Mouse (Mus musculus) gastrocnemius, postnatal 36 days (tissue): ENCODE measurements around the gene Hap1. TPM values are rescaled to one million over a fixed set of nuclear protein-coding genes. Genes with fewer than 3 reads are reported as not detected.
"Not testable (repeated sequence)": the region's sequence is repeated elsewhere in the genome, so short reads cannot be mapped to it uniquely, and the experiment has no call there.

ENCODE experiments used
- DNase-seq, 2 experiments: peaks; one replicate each; pipeline ENCODE4 v3.0.0; 2022
- intact Hi-C: fragments of 180-260 bp; cut with DNase I; formaldehyde crosslinking; loops from one replicate; pipeline ENCODE4 v1.15.1; 2025
- total RNA-seq, 2 experiments: library from RNA; stranded (reverse); gene quantifications; 2 replicates each; pipeline ENCODE4 v1.2.3; 2021

Hap1 gene
- total RNA-seq, 2 experiments from 2014 or later = 0.23 TPM; not detected in 1

DNA sequence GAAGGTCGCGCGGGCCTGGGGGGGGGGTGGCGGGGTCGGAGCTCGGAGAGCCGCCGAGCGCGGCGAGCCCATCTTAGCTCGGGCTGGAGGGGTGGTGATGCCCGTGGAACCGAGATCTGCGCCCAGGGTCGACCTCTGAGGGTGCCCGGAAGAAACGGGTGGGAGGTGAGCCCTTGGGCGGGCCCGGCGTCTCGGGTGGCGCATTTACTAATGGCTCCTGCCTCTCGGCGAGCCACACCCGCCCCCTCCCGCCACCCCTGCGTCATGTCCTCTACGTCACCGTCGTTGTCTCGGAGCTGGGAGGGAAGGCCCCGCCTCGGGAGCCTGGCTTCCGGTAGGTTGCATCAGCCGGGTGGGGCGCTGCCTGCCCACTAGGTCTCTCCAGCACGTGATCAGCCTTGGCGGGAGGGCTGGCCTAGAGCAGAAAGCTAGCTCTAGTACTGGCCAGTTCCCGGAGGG lies 35.7 kb downstream of the Hap1 start:
- peak; percentile 90 to 96 for DNase-seq
- intact Hi-C loops = no loop called here

DNA sequence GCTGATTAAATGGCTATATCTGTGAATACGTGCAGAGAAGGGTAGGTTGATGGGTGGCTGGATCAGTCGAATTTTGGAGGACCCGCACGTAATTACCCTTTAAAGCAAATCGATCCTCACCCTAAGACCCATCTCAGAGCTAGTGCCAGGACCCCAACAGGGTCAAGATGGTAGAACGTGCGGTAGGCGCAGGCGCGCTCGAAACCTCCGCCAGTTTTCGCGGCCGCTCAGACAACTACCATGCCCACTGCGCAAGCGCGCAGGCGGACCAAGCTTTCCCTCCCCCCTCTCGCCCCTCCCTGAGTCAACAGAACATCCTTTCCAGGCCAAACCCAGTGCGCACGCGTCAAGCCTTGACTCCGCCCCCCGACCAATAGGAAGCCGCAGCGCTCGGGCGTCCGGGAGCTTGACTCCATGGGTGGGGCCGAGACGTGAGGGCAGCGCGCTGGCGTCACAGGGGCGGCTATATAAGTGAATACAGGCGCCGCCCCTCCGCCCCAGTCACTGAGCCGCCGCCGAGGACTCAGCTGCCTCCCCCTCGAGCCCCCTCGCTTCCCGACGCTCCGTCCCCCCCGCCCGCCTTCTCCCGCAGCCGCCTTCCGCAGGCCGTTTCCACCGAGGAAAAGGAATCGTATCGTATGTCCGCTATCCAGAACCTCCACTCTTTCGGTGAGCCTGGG lies 36.3 kb downstream of the Hap1 start, which contains the start of gene Eif1:
Gene Eif1, plus strand, starts transcription at position 394 of the 680 bp plus-strand sequence.
- intact Hi-C loops = no loop called here
- DNase-seq = peak; percentile 100

- DNase-seq = no peak
- intact Hi-C loops = no loop called here
Measured at GRCm38 (mm10) chr11:100318529-100319451, 37.1 kb downstream of the Hap1 start.

- intact Hi-C loops = no loop called here
Measured at GRCm38 (mm10) chr11:100317826-100318380, 38.0 kb downstream of the Hap1 start.

GRCm38 (mm10) chr11:100315439-100315838 lies 40.5 kb downstream of the Hap1 start:
- no peak for DNase-seq
- intact Hi-C loops = no loop called here

More at GRCm38 (mm10) chr11:100317826-100318380, 38.0 kb downstream of the Hap1 start:
- DNase-seq = no peak

GRCm38 (mm10) chr11:100313424-100313823 lies 42.5 kb downstream of the Hap1 start:
- intact Hi-C loops = no loop called here
- DNase-seq = no peak

DNA sequence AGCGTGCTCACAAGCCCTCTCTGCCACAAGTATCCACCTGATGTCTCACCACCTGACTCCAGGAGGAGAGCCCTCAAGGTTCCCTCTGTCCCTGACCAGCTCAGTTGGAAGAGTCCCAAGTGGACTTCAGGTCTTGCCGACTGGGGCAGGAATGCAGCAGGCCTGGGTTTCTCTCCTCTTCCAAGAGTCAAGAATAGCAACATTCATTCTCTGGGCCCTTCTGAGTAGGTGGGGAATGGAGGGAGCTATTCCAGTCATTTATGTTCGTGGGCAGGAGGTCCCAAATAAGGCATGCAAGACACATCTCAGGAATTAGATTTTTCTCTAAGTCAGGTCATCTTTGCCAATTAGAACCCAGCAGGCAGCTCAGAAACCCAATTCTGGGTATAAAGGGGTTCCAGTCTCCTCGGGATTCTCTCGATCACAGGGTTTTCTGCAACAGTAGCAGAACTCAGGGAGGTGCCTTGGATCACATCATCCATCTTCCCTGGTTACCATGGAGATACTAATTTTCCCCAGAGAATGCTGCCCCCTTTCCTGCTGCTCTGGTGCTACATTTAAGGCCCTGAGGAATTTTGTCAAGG lies 43.7 kb downstream of the Hap1 start:
- intact Hi-C loops = no loop called here
- no peak for DNase-seq

DNA sequence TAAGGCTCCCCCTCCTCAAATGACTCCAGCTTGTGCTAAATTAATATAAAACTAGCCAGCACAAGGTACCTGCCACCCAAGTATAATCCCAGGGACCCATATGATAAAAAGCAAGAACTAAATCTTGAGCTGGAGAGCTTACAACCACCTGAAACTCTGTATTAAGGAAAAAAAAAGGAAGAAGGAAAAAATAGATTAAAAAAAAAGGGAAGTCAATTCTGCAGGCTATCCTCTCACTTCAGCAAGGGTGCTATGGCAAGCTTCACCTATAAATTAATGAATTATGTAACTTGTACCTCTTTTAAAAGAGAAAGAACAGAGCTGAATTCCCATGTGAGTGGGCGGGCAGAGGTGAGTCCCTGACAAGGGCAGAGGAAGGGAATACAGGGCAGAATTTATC lies 44.3 kb downstream of the Hap1 start:
- intact Hi-C loops = no loop called here
- DNase-seq = no peak

- DNase-seq, intact Hi-C loops: not testable (repeated sequence)
Measured at GRCm38 (mm10) chr11:100308672-100309071, 47.3 kb downstream of the Hap1 start.

DNA sequence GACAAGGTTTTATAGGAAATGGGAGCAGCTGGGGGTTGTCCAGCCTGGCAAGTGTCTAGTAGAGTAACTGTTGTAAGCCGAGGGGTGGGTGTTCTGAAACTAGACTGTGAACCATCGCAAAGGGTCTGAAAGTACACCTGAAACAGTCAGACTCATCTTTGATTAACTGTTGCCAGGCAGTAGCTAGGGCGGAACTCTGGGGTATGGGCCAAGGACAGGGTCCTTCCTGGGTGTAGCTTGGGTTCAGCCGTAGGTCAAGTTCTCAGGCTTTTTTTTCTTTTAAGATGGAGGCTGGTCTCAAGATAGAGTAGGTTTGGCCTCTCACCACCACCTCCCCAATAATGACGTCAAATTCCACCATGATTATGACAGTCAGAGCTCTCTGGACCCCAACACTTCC lies 48.0 kb downstream of the Hap1 start:
- intact Hi-C loops = no loop called here
- no peak for DNase-seq

GRCm38 (mm10) chr11:100301292-100301691 lies 54.6 kb downstream of the Hap1 start:
- intact Hi-C loops = no loop called here
- DNase-seq = no peak

DNA sequence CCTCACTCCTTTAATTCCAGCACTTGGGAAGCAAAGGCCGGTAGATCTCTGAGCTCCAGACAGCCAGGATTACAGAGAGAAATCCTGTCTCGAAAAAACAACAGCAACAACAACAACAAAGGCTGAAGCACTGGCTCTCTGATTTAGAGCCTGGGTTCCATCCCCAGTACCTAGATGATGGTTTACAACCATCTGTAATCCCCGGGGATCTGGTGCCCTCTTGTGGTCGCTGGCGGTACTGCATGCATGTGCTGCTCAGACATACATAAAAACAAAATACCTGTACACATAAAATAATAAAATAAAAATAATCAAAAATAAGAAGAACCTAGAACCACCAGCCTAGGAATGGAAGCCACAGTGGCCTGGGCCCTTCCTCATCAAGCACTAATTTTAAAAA lies 55.6 kb downstream of the Hap1 start:
- peak; percentile 35 to 46 for DNase-seq
- intact Hi-C loops = no loop called here

DNA sequence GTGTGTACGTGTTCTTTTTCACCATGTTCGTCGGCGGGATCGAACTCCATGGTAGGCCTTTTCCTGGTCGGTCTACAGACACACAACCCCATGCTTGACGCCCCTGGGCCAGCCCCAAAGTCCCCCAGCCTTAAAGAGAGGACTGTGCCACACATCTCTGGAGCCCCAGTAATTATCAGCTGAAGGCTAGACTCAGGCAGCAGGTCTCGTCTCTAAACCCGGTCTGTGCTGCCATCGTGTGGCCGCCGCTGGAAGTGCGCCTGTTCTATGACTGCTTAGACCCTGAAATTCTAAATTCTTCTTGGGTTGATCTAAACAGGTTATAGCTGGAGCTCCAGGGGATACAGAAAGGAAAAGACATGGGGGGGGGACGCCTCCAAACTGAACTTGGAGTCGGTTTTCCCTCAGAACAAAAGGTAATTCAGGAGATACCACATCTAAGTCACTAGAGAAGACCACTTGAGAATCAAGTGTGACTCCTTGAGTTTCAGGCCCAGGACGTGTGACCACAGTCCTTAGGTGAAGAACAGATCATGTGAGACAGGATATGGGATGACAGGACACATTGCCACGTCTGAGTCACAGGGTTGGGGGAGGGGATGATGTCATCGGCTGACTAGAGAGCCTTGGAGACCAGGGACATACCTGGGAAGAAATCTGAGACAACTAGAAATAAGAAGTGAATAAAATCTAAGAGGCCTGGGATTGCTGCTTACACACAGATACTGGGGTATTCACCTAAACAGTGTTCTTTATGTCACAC lies 57.5 kb downstream of the Hap1 start:
- DNase-seq = peak; percentile 73 to 82
- intact Hi-C loops = loop anchor here (5.0 kb wide), 1 partner anchor 131 kb away; no protein-coding TSS in a partner anchor

- no peak for DNase-seq
- intact Hi-C loops = loop anchor here (5.0 kb wide), 1 partner anchor 130 kb away; no protein-coding TSS in a partner anchor
Measured at GRCm38 (mm10) chr11:100297801-100298200, 58.1 kb downstream of the Hap1 start.

Other genes with a start within 250 kb of the Hap1 start
- not detected for gene Krt13, start 234.6 kb downstream of the Hap1 start, total RNA-seq
- gene Krt15, start 220.2 kb downstream of the Hap1 start, total RNA-seq = not detected
- gene Krt19, start 207.5 kb downstream of the Hap1 start, total RNA-seq = under 1 TPM; 0.41 to 0.57 TPM
- not detected for gene Krt9, start 162.9 kb downstream of the Hap1 start, total RNA-seq
- gene Krt14, start 148.6 kb downstream of the Hap1 start, total RNA-seq = not detected
- gene Krt16, start 107.2 kb downstream of the Hap1 start, total RNA-seq = not detected
- under 1 TPM in 1 of 2 experiments, not detected in 1; 0.82 TPM for gene Krt17, start 95.1 kb downstream of the Hap1 start, total RNA-seq
- not detected for gene Krt42, start 86.3 kb downstream of the Hap1 start, total RNA-seq
- 1,000 to 10,000 TPM in 1 of 2 experiments, 100 to 1,000 TPM in 1; 947 to 1,138 TPM for gene Eif1, start 36.2 kb downstream of the Hap1 start, total RNA-seq
- gene Gast, start 21.7 kb downstream of the Hap1 start, total RNA-seq = not detected
- gene Jup, start 41.6 kb upstream of the Hap1 start, total RNA-seq = 10 to 100 TPM; 73.8 to 80.2 TPM
- gene P3h4, start 58.7 kb upstream of the Hap1 start, total RNA-seq = 1 to 10 TPM; 3.6 to 4.1 TPM
- gene Fkbp10, start 59.6 kb upstream of the Hap1 start, total RNA-seq = 1 to 10 TPM; 5.1 to 6.5 TPM
- 1 to 10 TPM; 7.5 to 8.1 TPM for gene Nt5c3b, start 85.7 kb upstream of the Hap1 start, total RNA-seq
- gene Klhl10, start 85.8 kb upstream of the Hap1 start, total RNA-seq = under 1 TPM; 0.22 to 0.26 TPM
- 1 to 10 TPM; 3.3 to 3.7 TPM for gene Klhl11, start 116.6 kb upstream of the Hap1 start, total RNA-seq
- gene Acly, start 171.9 kb upstream of the Hap1 start, total RNA-seq = 10 to 100 TPM; 10.4 to 13.6 TPM
- gene Ttc25, start 189.5 kb upstream of the Hap1 start, total RNA-seq = under 1 TPM; 0.10 to 0.54 TPM
- gene Cnp, start 218.8 kb upstream of the Hap1 start, total RNA-seq = 1 to 10 TPM; 4.3 to 7.3 TPM